Mouse (Mus musculus): ENCODE data around the gene Pfkfb4. TPM values are rescaled to one million over a fixed set of nuclear protein-coding genes. Genes with fewer than 3 reads are reported as not detected.

The Pfkfb4 gene
- polyA plus RNA-seq, 1 experiment from 2014 or later = 3.1 TPM

GRCm38 (mm10) chr9:109068095-109068735, 76.6 kb downstream of the Pfkfb4 start:
- H3K27me3 ChIP-seq (ENCODE audit: control insufficient read depth, insufficient read depth, low read length) = no peaks in the 10 kb centered on the region
- no peaks in the 10 kb centered on the region for H3K9me3 ChIP-seq (replicated peaks; ENCODE audit: control insufficient read depth, low read length)
- no peak overlapping the region for H3K9ac ChIP-seq (ENCODE audit: low read length)
- peaks cover 62% of the 10 kb centered on the region for H3K36me3 ChIP-seq (ENCODE audit: control insufficient read depth, insufficient read depth)
- 95% methylated on average over 3 of the region's 3 CpGs for WGBS
- peaks cover 7% of the 10 kb centered on the region for H3K4me1 ChIP-seq (ENCODE audit: control insufficient read depth, insufficient read depth, low read length)
- no peak overlapping the region for H3K4me2 ChIP-seq (ENCODE audit: low read depth, low read length)
- no peak overlapping the region for H3K27ac ChIP-seq (ENCODE audit: low read length)
- H3K4me3 ChIP-seq (ENCODE audit: low read length) = no peak overlapping the region
- no peak for ATAC-seq (replicated peaks; ENCODE audit: extremely low read depth, insufficient read depth, low FRiP score)

DNA sequence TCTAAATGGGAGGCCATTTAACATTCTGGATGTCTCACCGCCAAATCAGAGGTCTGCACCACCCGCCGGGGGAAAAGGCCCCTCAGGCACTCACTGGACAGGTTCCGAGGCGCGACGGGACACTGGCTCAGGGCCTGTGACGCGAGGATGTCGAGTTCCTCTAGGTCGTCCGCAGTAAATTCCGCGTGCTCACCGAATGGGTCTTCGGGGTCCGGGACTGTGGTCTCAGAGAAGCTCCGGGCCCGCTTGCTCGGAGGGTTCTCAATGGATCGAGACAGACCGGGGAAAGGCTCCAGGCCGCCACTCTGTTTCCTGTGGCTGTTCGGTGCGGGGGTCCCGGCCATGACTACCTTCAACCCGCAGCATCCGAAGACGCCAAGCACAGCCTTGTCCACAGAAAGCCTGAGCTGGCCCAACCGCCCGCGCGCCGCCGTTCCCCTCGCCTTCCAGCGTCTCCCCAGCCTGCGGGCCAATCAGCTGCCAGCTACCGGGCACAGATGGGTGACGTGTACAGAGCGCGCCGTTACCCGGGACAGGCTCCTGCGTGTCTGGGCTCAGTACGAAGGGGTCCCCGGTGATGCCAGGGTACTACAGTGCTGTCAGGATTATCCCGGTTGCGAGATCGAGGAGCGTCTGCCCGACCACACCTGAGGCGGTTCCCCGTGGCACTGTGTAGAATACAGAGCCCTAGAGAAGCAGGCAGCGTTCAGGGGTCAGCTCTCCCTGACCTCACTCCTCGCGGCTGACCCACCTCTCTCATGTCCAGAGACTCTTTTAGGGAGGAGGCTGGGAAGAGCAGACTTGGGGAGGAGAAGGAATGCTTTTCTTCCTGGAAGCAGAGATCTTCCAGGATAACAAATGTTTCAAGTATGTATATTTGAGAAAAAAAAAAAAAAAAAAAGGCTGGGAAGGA, 82.3 kb downstream of the Pfkfb4 start, which contains the start of gene Atrip:
TSS of gene Atrip (minus strand) at position 464 of the 913 bp plus-strand sequence.
- Histone ChIP-seq H3K36me3 (ENCODE audit: control insufficient read depth, insufficient read depth) (peaks cover 33% of the 10 kb centered on the region), H3K27ac (ENCODE audit: low read length) (peak within 1 kb of the TSS; percentile 72), H3K4me3 (ENCODE audit: low read length) (peak within 1 kb of the TSS; percentile 93), H3K9me3 (replicated peaks; ENCODE audit: control insufficient read depth, low read length) (no peaks in the 10 kb centered on the region), H3K4me2 (ENCODE audit: low read depth, low read length) (peak within 1 kb of the TSS; percentile 99), H3K4me1 (ENCODE audit: control insufficient read depth, insufficient read depth, low read length) (peaks cover 14% of the 10 kb centered on the region), H3K9ac (ENCODE audit: low read length) (peak within 1 kb of the TSS; percentile 96), H3K27me3 (ENCODE audit: control insufficient read depth, insufficient read depth, low read length) (no peaks in the 10 kb centered on the region)
- WGBS = under 1% methylated on average over 57 of the region's 57 CpGs
- peak; percentile 97 for ATAC-seq (replicated peaks; ENCODE audit: extremely low read depth, insufficient read depth, low FRiP score)

DNA sequence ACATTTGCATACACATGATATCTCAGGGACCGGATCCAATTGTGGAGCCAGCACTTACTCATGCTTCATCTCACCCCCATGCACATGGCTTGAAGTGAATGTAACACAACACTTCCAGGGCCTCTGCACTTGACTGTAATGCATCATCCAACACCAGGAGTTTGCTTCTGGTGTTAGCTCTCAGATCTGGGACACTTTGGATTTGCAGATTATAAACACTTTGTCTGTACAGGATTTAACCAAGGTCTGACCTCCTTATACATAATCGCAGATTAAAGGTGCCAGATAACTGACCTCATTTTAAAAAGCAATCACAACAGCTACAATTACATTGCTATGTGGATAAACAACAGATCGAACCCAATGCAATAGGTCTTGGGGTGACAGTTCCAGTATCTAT, 88.9 kb downstream of the Pfkfb4 start:
- Histone ChIP-seq H3K9ac (ENCODE audit: low read length) (no peak overlapping the region), H3K36me3 (ENCODE audit: control insufficient read depth, insufficient read depth) (peaks cover 15% of the 10 kb centered on the region; the same call in 1 of the 2 replicates), H3K4me1 (ENCODE audit: control insufficient read depth, insufficient read depth, low read length) (peaks cover 20% of the 10 kb centered on the region), H3K4me2 (ENCODE audit: low read depth, low read length) (no peak overlapping the region), H3K27me3 (ENCODE audit: control insufficient read depth, insufficient read depth, low read length) (no peaks in the 10 kb centered on the region), H3K27ac (ENCODE audit: low read length) (no peak overlapping the region), H3K9me3 (replicated peaks; ENCODE audit: control insufficient read depth, low read length) (no peaks in the 10 kb centered on the region), H3K4me3 (ENCODE audit: low read length) (no peak overlapping the region)
- ATAC-seq (replicated peaks; ENCODE audit: extremely low read depth, insufficient read depth, low FRiP score) = no peak
- 80% methylated on average over 3 of the region's 3 CpGs for WGBS

- ATAC-seq (replicated peaks; ENCODE audit: extremely low read depth, insufficient read depth, low FRiP score) = peak; percentile 28; the same call in 1 of the 2 replicates
- Histone ChIP-seq H3K4me2 (ENCODE audit: low read depth, low read length) (peak overlapping the region; percentile 83), H3K4me1 (ENCODE audit: control insufficient read depth, insufficient read depth, low read length) (peaks cover 20% of the 10 kb centered on the region), H3K27ac (ENCODE audit: low read length) (peak overlapping the region; percentile 73), H3K9me3 (replicated peaks; ENCODE audit: control insufficient read depth, low read length) (no peaks in the 10 kb centered on the region), H3K9ac (ENCODE audit: low read length) (peak overlapping the region; percentile 87), H3K36me3 (ENCODE audit: control insufficient read depth, insufficient read depth) (peaks cover 15% of the 10 kb centered on the region; the same call in 1 of the 2 replicates), H3K4me3 (ENCODE audit: low read length) (peak overlapping the region; percentile 93), H3K27me3 (ENCODE audit: control insufficient read depth, insufficient read depth, low read length) (no peaks in the 10 kb centered on the region)
- 3% methylated on average over 11 of the region's 11 CpGs for WGBS
These were observed 90.2 kb downstream of the Pfkfb4 start for GRCm38 (mm10) chr9:109081749-109082123.

MicroRNAs encoded within 50 kb of the gene (microRNA counts, 519-probe panel; counts per million panel counts)
- not detected for microRNA mmu-miR-711

Small RNAs within 50 kb of the gene (microRNA-seq; reads per million reads assigned to microRNA genes)
- not detected for gene Mir711

Other genes starting within 250 kb of the Pfkfb4 start
- gene Ip6k2, start 208.0 kb upstream of the Pfkfb4 start, polyA plus RNA-seq (2015; fragmentation: Nextera tagmentation; extraction: Ambion mirVana) = 27.2 and 31.0 TPM in 2 replicates
- gene Nckipsd, start 183.4 kb upstream of the Pfkfb4 start, polyA plus RNA-seq (2015; fragmentation: Nextera tagmentation; extraction: Ambion mirVana) = 10.0 and 14.5 TPM in 2 replicates
- 0.05 and 0.13 TPM in 2 replicates for gene Celsr3, start 165.5 kb upstream of the Pfkfb4 start, polyA plus RNA-seq (2015; fragmentation: Nextera tagmentation; extraction: Ambion mirVana)
- gene Slc26a6, start 138.5 kb upstream of the Pfkfb4 start, polyA plus RNA-seq (2015; fragmentation: Nextera tagmentation; extraction: Ambion mirVana) = 7.6 and 7.8 TPM in 2 replicates
- gene Tmem89, start 77.2 kb upstream of the Pfkfb4 start, polyA plus RNA-seq (2015; fragmentation: Nextera tagmentation; extraction: Ambion mirVana) = not detected in 2 replicates
- 1,117 and 1,144 TPM in 2 replicates for gene Uqcrc1, start 55.1 kb upstream of the Pfkfb4 start, polyA plus RNA-seq (2015; fragmentation: Nextera tagmentation; extraction: Ambion mirVana)
- 1.3 and 1.5 TPM in 2 replicates for gene Col7a1, start 38.2 kb upstream of the Pfkfb4 start, polyA plus RNA-seq (2015; fragmentation: Nextera tagmentation; extraction: Ambion mirVana)
- not detected in 2 replicates for gene Ucn2, start 5.8 kb upstream of the Pfkfb4 start, polyA plus RNA-seq (2015; fragmentation: Nextera tagmentation; extraction: Ambion mirVana)
- gene Shisa5, start 46.8 kb downstream of the Pfkfb4 start, polyA plus RNA-seq (2015; fragmentation: Nextera tagmentation; extraction: Ambion mirVana) = 75.4 and 84.5 TPM in 2 replicates
- 12.5 and 14.5 TPM in 2 replicates for gene Trex1, start 68.0 kb downstream of the Pfkfb4 start, polyA plus RNA-seq (2015; fragmentation: Nextera tagmentation; extraction: Ambion mirVana)
- 15.6 and 17.3 TPM in 2 replicates for gene Atrip, start 82.3 kb downstream of the Pfkfb4 start, polyA plus RNA-seq (2015; fragmentation: Nextera tagmentation; extraction: Ambion mirVana)
- 14.7 and 15.9 TPM in 2 replicates for gene Ccdc51, start 90.7 kb downstream of the Pfkfb4 start, polyA plus RNA-seq (2015; fragmentation: Nextera tagmentation; extraction: Ambion mirVana)
- 414 and 431 TPM in 2 replicates for gene Tma7, start 90.8 kb downstream of the Pfkfb4 start, polyA plus RNA-seq (2015; fragmentation: Nextera tagmentation; extraction: Ambion mirVana)
- gene Plxnb1, start 103.6 kb downstream of the Pfkfb4 start, polyA plus RNA-seq (2015; fragmentation: Nextera tagmentation; extraction: Ambion mirVana) = 7.8 and 8.8 TPM in 2 replicates
- not detected in 2 replicates for gene Fbxw21, start 170.3 kb downstream of the Pfkfb4 start, polyA plus RNA-seq (2015; fragmentation: Nextera tagmentation; extraction: Ambion mirVana)
- not detected in 2 replicates for gene Fbxw13, start 204.2 kb downstream of the Pfkfb4 start, polyA plus RNA-seq (2015; fragmentation: Nextera tagmentation; extraction: Ambion mirVana)
- gene Fbxw20, start 243.0 kb downstream of the Pfkfb4 start, polyA plus RNA-seq (2015; fragmentation: Nextera tagmentation; extraction: Ambion mirVana) = not detected in 2 replicates

All from heart, embryonic 16.5 days (tissue).